15 mouse cellular contexts compared by ENCODE assay signal in the genomic region with DNA sequence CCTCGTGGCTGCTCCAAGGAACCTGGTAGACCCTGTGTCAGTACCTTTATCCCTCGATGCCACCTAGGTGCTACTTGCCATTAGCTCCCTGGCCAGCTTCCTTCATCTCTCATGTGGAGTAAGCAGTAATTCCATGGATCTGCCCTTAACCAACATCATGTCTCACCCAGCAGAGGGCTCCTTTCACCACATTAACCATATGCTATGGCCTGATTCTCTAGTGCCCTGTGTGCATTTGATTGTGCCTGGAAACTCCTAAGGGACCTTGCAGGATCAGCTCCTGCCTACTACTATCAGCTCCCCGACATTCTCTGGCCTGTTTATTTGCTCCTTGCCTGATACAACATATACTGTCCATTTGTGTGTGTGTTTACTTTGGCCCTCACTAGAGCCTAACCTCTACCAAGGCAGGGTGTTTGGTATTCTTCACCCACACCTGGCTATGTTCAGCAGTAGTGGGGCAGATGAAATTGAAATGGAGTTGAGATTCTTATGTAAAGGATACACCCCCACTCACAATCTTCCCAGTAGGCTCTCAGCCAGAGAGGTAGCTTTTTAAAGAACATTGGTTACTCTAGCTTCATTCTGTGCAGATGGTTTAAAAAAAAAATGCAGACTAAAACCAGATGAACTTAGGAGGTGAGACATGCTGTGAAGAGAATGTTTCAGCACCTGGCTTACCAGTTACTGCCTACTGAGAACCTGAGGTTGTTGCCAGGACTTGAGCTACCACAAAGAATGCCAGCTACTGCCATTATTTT. TPM values are rescaled to one million over a fixed set of nuclear protein-coding genes. Genes with fewer than 3 reads are reported as not detected.
DNase-seq lines count a peak whose midpoint lies in the region; ATAC-seq and TF ChIP-seq lines count a peak whose summit lies in the region.
"Had no signal": no experiment of that assay in that cellular context is flagged by ENCODE, and none has a peak within 500 bp of the region (broad histone marks: within the 10 kb centered on the region; RNA-seq: fewer than 3 reads in every experiment).

No protein-coding gene starts in this region.

- intact Hi-C loops in heart, postnatal 36 days (cut with DNase I), result no loop called here

- WGBS in heart, postnatal 0 days, result 72% methylated on average over 3 of the region's 3 CpGs

- no peaks in the 10 kb centered on the region for H3K27me3 ChIP-seq in heart, postnatal 0 days (ENCODE audit: control insufficient read depth, insufficient read depth, low read length)
- H3K27me3 ChIP-seq: embryonic facial prominence, embryonic 13.5 days; limb, embryonic 15.5 days had no signal

- TF ChIP-seq EP300 in heart, postnatal 0 days (IDR thresholded peaks at IDR 0.05; ENCODE audit: low read depth), result no peak

- peaks cover 65% of the 10 kb centered on the region for H3K36me3 ChIP-seq in heart, postnatal 0 days (replicated peaks; ENCODE audit: control insufficient read depth, insufficient read depth, low read length)

- peak; percentile 41 for TF ChIP-seq CTCF in heart, postnatal 0 days (IDR thresholded peaks at IDR 0.05; ENCODE audit: low read depth)

- no peak overlapping the region for H3K4me2 ChIP-seq in heart, postnatal 0 days (ENCODE audit: low read depth, low read length)
- H3K4me2 ChIP-seq: embryonic facial prominence, embryonic 13.5 days; limb, embryonic 15.5 days had no signal

- 0 out of 2 replicates have a peak, but pooled peaks cover 5% of the 10 kb centered on the region for H3K4me1 ChIP-seq in heart, postnatal 0 days (ENCODE audit: control insufficient read depth, insufficient read depth)

- no peaks in the 10 kb centered on the region for H3K9me3 ChIP-seq in heart, postnatal 0 days (replicated peaks; ENCODE audit: control insufficient read depth, low read length)
- H3K9me3 ChIP-seq: embryonic facial prominence, embryonic 13.5 days; limb, embryonic 15.5 days had no signal

- no peak overlapping the region for H3K27ac ChIP-seq in heart, postnatal 0 days (ENCODE audit: low read depth)
- H3K27ac ChIP-seq: embryonic facial prominence, embryonic 13.5 days; limb, embryonic 15.5 days had no signal

- H3K4me3 ChIP-seq in heart, postnatal 0 days (ENCODE audit: low read depth, low read length), result no peak overlapping the region
- H3K4me3 ChIP-seq: embryonic facial prominence, embryonic 13.5 days; limb, embryonic 15.5 days had no signal

- DNase-seq in heart, postnatal 0 days (ENCODE audit: low spot score), result no peak
- DNase-seq in heart, postnatal 36 days, result no peak
- DNase-seq in lung, postnatal 14 days, result peak; percentile 12
- DNase-seq in lung, postnatal 25 days (ENCODE audit: low spot score), result no peak
- DNase-seq in brain, adult 2 months (ENCODE audit: low read depth, low spot score), result peak; percentile 87
- DNase-seq in lung, postnatal 36 days, result peak; percentile 46
- no peak for DNase-seq in urinary bladder, adult 18-20 months (ENCODE audit: low spot score in 2 of 2)
- DNase-seq: cerebellum, adult 11-12 months; heart, postnatal 14 days; kidney, adult 9 months had no signal

- ATAC-seq in heart, postnatal 0 days (ENCODE audit: insufficient read depth, low read depth), result no peak

- no peak overlapping the region for H3K9ac ChIP-seq in heart, postnatal 0 days (replicated peaks; ENCODE audit: low read depth, low read length)
- H3K9ac ChIP-seq: embryonic facial prominence, embryonic 13.5 days; limb, embryonic 15.5 days had no signal

RNA-seq across cellular contexts. Expression of a gene that starts 19.7 kb away (rescaled TPM):
- 37.7 and 41.7 TPM in 2 replicates for total RNA-seq in heart, postnatal 0 days (2014; rRNA removed; ENCODE audit: low replicate concordance)
- polyA plus RNA-seq in heart, postnatal 0 days (2015; fragmentation: Nextera tagmentation; extraction: Ambion mirVana), result 115 and 117 TPM in 2 replicates
- total RNA-seq in heart, postnatal 36 days (2021), result 10 to 100 TPM; 79.2 to 83.6 TPM

RNA-seq across cellular contexts. Expression of a gene that starts 28.6 kb away (rescaled TPM):
- 71.3 and 72.5 TPM in 2 replicates for total RNA-seq in heart, postnatal 0 days (2014; rRNA removed; ENCODE audit: low replicate concordance)
- polyA plus RNA-seq in heart, postnatal 0 days (2015; fragmentation: Nextera tagmentation; extraction: Ambion mirVana), result 454 and 476 TPM in 2 replicates
- total RNA-seq in heart, postnatal 36 days (2021), result 100 to 1,000 TPM; 213 to 229 TPM

RNA-seq across cellular contexts. Expression of a gene that starts 37.8 kb away (rescaled TPM):
- not detected in 2 replicates for total RNA-seq in heart, postnatal 0 days (2014; rRNA removed; ENCODE audit: low replicate concordance)
- polyA plus RNA-seq in heart, postnatal 0 days (2015; fragmentation: Nextera tagmentation; extraction: Ambion mirVana), result not detected in 2 replicates
- total RNA-seq in heart, postnatal 36 days (2021), result not detected
- total RNA-seq: adrenal gland, adult 18-20 months; gastrocnemius, adult 8-10 months; heart, postnatal 14 days had no signal
- polyA plus RNA-seq: embryonic facial prominence, embryonic 13.5 days; limb, embryonic 15.5 days; stomach, embryonic 16.5 days had no signal

RNA-seq across cellular contexts. Expression of a gene that starts 58.7 kb away (rescaled TPM):
- 1.7 and 8.0 TPM in 2 replicates for total RNA-seq in heart, postnatal 0 days (2014; rRNA removed; ENCODE audit: low replicate concordance)
- polyA plus RNA-seq in heart, postnatal 0 days (2015; fragmentation: Nextera tagmentation; extraction: Ambion mirVana), result 1.8 and 2.2 TPM in 2 replicates
- 1 to 10 TPM; 2.0 TPM for total RNA-seq in heart, postnatal 36 days (2021)

Comparison
In these comparisons a context has a peak if more than half of its experiments do, and no peak if none do; other contexts are left out.
1. DNase-seq: peak in lung, postnatal 14 days (single experiment), brain, adult 2 months (single experiment) and lung, postnatal 36 days (single experiment); none in heart, postnatal 0 days (single experiment), heart, postnatal 36 days (0 of 2), lung, postnatal 25 days (single experiment) and urinary bladder, adult 18-20 months (0 of 2).